Mouse (Mus musculus) C2C12 (cell line): ENCODE results near the gene Mitf. TPM values are rescaled to one million over a fixed set of nuclear protein-coding genes. Genes with fewer than 3 reads are reported as not detected.

ENCODE experiments used
- H3K27me3 ChIP-seq: one replicate; pipeline ENCODE4 v1.6.1; 2011; ENCODE audit not compliant: control insufficient read depth, insufficient read depth, insufficient read length
- H3K36me3 ChIP-seq: one replicate; pipeline ENCODE4 v1.6.1; 2011; ENCODE audit not compliant: control insufficient read depth, insufficient read depth
- H3K4me3 ChIP-seq: one replicate; pipeline ENCODE4 v1.5.1; 2011; ENCODE audit warnings: mild to moderate bottlenecking, control low read depth; ENCODE audit not compliant: poor library complexity, insufficient read depth, severe bottlenecking
- H3K79me2 ChIP-seq: one replicate; pipeline ENCODE4 v1.6.1; 2011; ENCODE audit not compliant: control insufficient read depth, insufficient read depth
- H3K79me3 ChIP-seq: one replicate; pipeline ENCODE4 v1.6.1; 2011; ENCODE audit warnings: low read depth, control low read depth
- H3ac ChIP-seq: one replicate; pipeline ENCODE3; 2011; ENCODE audit warnings: low read depth; ENCODE audit not compliant: control insufficient read depth, insufficient read length
- CEBPB ChIP-seq: IDR thresholded peaks from one replicate; pipeline ENCODE4 v1.6.1; 2011; ENCODE audit warnings: low read depth, mild to moderate bottlenecking, control low read depth, moderate library complexity
- CTCF ChIP-seq: IDR thresholded peaks from one replicate; pipeline ENCODE4 v1.5.1; 2011; ENCODE audit not compliant: control insufficient read depth, insufficient read depth, insufficient read length
- FOSL1 ChIP-seq: IDR thresholded peaks from one replicate; pipeline ENCODE4 v1.8.0; 2011; ENCODE audit warnings: mild to moderate bottlenecking, low read length; ENCODE audit not compliant: poor library complexity, insufficient read depth, severe bottlenecking
- MAX ChIP-seq: IDR thresholded peaks from one replicate; pipeline ENCODE4 v1.6.1; 2011; ENCODE audit warnings: mild to moderate bottlenecking, control low read depth
- MYOD1 ChIP-seq: IDR thresholded peaks from one replicate; pipeline ENCODE4 v1.6.1; 2011; ENCODE audit warnings: low read depth; ENCODE audit not compliant: control insufficient read depth, insufficient read length
- MYOG ChIP-seq: IDR thresholded peaks from one replicate; pipeline ENCODE4 v1.6.1; 2011; ENCODE audit not compliant: control insufficient read depth, insufficient read length; ENCODE audit errors: extremely low read depth
- USF1 ChIP-seq: IDR thresholded peaks from one replicate; pipeline ENCODE4 v1.6.1; 2011; ENCODE audit warnings: low read depth, mild to moderate bottlenecking, control low read depth, moderate library complexity
- polyA plus RNA-seq: library from polyadenylated mRNA; unstranded; fragments of >200 nt; fragmentation: generic; extraction: Trizol; gene quantifications from one replicate; pipeline ENCODE4 v1.2.1, GENCODE M21; 2012; ENCODE audit warnings: missing spikeins

The Mitf gene
- polyA plus RNA-seq, 1 experiment: 0.70 TPM

GRCm38 (mm10) chr6:97918481-97918880 is 111.6 kb downstream of the Mitf start:
- Histone ChIP-seq H3K27me3 (no peaks in the 10 kb centered on the region), H3ac (no peak overlapping the region), H3K79me2 (no peaks in the 10 kb centered on the region), H3K36me3 (no peaks in the 10 kb centered on the region), H3K4me3 (no peak overlapping the region), H3K79me3 (no peaks in the 10 kb centered on the region)
- TF ChIP-seq MYOD1: no peak
- TF ChIP-seq USF1: no peak
- no peak for TF ChIP-seq MYOG
- no peak for TF ChIP-seq CTCF
- no peak for TF ChIP-seq CEBPB
- TF ChIP-seq MAX: no peak
- TF ChIP-seq FOSL1: no peak

GRCm38 (mm10) chr6:97919287-97919686 is 112.4 kb downstream of the Mitf start:
- H3ac ChIP-seq: no peak overlapping the region
- no peaks in the 10 kb centered on the region for H3K36me3 ChIP-seq
- no peak overlapping the region for H3K4me3 ChIP-seq
- no peaks in the 10 kb centered on the region for H3K79me3 ChIP-seq
- no peaks in the 10 kb centered on the region for H3K79me2 ChIP-seq
- TF ChIP-seq MYOD1 (no peak), CTCF (no peak), MYOG (no peak), FOSL1 (no peak)
- H3K27me3 ChIP-seq: no peaks in the 10 kb centered on the region

DNA sequence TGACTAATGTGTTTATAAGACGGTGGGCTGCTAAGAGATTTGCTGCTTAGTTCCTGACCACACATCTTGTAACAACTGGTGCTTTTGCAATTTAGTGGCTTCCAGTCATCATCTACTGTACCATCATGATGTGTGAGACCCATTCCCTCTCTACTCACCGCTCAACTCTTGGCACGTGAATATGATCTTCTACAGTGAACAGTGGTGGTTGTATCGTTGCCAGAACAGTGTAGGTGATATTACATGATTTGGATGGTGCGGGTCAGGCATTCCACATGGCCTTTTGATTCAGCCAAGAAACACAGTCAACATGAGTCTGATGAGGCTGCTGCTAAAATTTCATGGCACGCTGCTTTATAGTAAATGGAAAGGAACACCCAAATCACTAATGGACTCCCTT is 114.7 kb downstream of the Mitf start:
- H3K79me3 ChIP-seq: no peaks in the 10 kb centered on the region
- TF ChIP-seq CEBPB: no peak
- TF ChIP-seq USF1: no peak
- no peak for TF ChIP-seq MYOD1
- TF ChIP-seq MAX: no peak
- TF ChIP-seq MYOG: no peak
- no peak for TF ChIP-seq FOSL1
- TF ChIP-seq CTCF: no peak
- H3ac ChIP-seq: no peak overlapping the region
- no peak overlapping the region for H3K4me3 ChIP-seq
- H3K79me2 ChIP-seq: no peaks in the 10 kb centered on the region
- no peaks in the 10 kb centered on the region for H3K36me3 ChIP-seq
- H3K27me3 ChIP-seq: no peaks in the 10 kb centered on the region

DNA sequence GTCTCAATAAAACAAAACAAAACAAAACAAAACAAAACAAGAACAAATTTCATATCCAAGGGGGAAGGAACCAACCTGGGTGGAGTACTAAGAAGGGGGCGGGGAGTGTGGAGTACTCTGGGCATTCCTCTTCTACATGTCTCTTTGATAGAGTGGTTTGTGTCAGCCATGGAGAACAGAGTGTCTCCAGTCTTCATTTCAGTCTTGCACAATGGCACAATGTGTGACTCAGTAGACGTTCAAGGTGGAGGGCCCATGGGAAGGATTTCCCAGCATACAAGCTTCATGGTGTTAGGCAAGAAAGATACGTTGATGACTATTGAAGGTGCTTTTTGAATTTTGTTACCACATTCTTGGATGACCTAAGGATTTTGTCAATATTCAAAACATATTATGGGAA is 117.4 kb downstream of the Mitf start:
- Histone ChIP-seq H3K27me3 (no peaks in the 10 kb centered on the region), H3K79me3 (no peaks in the 10 kb centered on the region), H3K79me2 (no peaks in the 10 kb centered on the region), H3K36me3 (no peaks in the 10 kb centered on the region), H3ac (no peak overlapping the region), H3K4me3 (no peak overlapping the region)
- no peak for TF ChIP-seq MYOD1

DNA sequence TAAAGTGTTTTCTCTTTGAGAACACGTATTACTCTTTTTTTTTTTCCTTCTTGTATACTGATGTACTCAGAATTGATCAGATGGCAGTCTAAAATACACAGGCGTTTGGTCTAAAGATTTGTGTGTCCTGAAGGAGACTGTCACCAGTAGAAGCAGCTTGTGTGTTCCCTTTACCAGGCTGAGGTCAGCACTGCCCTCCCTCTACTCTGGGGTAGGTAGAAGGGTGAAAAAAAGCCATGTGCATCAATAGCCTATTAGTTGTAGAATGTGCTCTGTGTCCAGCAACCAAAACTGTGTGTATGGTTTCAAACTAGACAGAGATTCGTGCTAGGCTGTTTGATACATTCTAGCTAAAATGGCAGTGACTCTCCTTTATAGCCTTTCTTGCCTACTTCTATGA is 122.2 kb downstream of the Mitf start:
- H3ac ChIP-seq: no peak overlapping the region
- no peaks in the 10 kb centered on the region for H3K79me3 ChIP-seq
- no peaks in the 10 kb centered on the region for H3K36me3 ChIP-seq
- no peaks in the 10 kb centered on the region for H3K27me3 ChIP-seq
- no peak overlapping the region for H3K4me3 ChIP-seq
- H3K79me2 ChIP-seq: no peaks in the 10 kb centered on the region
- TF ChIP-seq CEBPB (no peak), USF1 (no peak), FOSL1 (no peak), MYOD1 (no peak), MYOG (no peak), MAX (no peak), CTCF (no peak)

- Histone ChIP-seq H3K4me3 (no peak overlapping the region), H3ac (no peak overlapping the region)
- TF ChIP-seq CEBPB (no peak), MYOG (no peak), CTCF (no peak), MYOD1 (no peak), MAX (no peak), USF1 (no peak), FOSL1 (no peak)
Observed at GRCm38 (mm10) chr6:97929466-97929865, 122.6 kb downstream of the Mitf start.

GRCm38 (mm10) chr6:97937139-97937538 is 130.3 kb downstream of the Mitf start:
- no peak overlapping the region for H3K4me3 ChIP-seq
- no peak for TF ChIP-seq MAX
- no peak for TF ChIP-seq CEBPB
- TF ChIP-seq MYOD1: no peak
- no peak for TF ChIP-seq USF1
- TF ChIP-seq CTCF: no peak
- TF ChIP-seq FOSL1: no peak
- no peak for TF ChIP-seq MYOG
- H3K27me3 ChIP-seq: no peaks in the 10 kb centered on the region
- no peaks in the 10 kb centered on the region for H3K79me3 ChIP-seq
- H3K36me3 ChIP-seq: no peaks in the 10 kb centered on the region
- H3K79me2 ChIP-seq: no peaks in the 10 kb centered on the region
- H3ac ChIP-seq: no peak overlapping the region

More at GRCm38 (mm10) chr6:97929466-97929865, 122.6 kb downstream of the Mitf start:
- Histone ChIP-seq H3K79me2 (no peaks in the 10 kb centered on the region), H3K36me3 (no peaks in the 10 kb centered on the region), H3K27me3 (no peaks in the 10 kb centered on the region), H3K79me3 (no peaks in the 10 kb centered on the region)
